Mouse (Mus musculus): Measurements from ENCODE around the gene Gngt1. TPM values are rescaled to one million over a fixed set of nuclear protein-coding genes. Genes with fewer than 3 reads are reported as not detected.

Gene Gngt1
- total and polyA plus RNA-seq, 3 experiments = 0.27 TPM; not detected in 2

DNA sequence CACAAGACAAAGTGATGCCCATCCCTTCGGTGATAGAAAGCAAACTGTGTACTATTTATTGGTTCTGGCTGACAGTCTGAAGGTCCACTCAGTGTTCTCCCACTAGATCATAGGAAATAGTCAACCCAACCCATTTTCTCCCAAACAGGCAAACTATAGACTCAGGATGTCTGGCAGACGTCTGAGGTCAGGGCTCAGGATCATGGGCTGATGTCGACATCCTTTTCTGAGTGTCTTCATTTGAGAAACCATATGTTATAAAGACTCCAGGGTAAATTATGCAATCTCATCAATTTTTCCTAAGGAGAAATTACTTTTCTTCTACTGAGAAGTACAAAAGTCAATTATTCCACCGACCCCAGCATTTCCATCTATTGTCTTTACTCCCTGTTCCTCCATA, 4.5 kb downstream of the Gngt1 start:
- Histone ChIP-seq H3K36me3 (replicated peaks) (no peaks in the 10 kb centered on the region), H3K9me3 (replicated peaks) (no peaks in the 10 kb centered on the region), H3K27me3 (ENCODE audit: insufficient read depth, low read length) (no peaks in the 10 kb centered on the region), H3K4me3 (ENCODE audit: low read depth, low read length) (no peak overlapping the region), H3K4me1 (ENCODE audit: insufficient read depth, low read depth, low read length) (no peaks in the 10 kb centered on the region)
- TF ChIP-seq CTCF (IDR thresholded peaks at IDR 0.05; ENCODE audit: low read depth, low read length) = no peak
- DNase-seq (ENCODE audit: low spot score) = no peak
- ATAC-seq (ENCODE audit: extremely low read depth, insufficient number of reproducible peaks, low FRiP score, poor library complexity, severe bottlenecking) = no peak

DNA sequence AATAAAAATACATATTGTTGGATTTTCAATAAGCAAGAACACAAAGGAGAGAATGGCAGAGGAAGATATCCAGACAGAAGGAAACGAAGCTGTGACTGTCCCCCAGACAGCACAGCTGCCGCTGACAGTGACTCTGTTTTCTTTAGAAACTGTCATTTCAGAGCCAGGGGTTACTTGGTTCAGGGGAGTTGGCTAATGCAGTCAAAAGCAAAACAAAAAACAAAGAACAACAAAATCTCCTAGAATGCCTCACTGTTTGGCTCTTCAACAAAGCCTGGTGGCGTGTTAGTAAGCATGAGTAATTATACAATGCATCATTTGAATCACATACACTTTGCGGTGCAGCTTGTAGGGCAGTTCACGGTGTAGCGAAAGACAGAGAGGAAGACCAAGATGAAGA, 5.7 kb downstream of the Gngt1 start:
- Histone ChIP-seq H3K4me1 (ENCODE audit: insufficient read depth, low read depth, low read length) (no peaks in the 10 kb centered on the region), H3K4me3 (ENCODE audit: low read depth, low read length) (no peak overlapping the region), H3K36me3 (replicated peaks) (no peaks in the 10 kb centered on the region), H3K27me3 (ENCODE audit: insufficient read depth, low read length) (peaks cover 4% of the 10 kb centered on the region; the same call in 1 of the 2 replicates), H3K9me3 (replicated peaks) (no peaks in the 10 kb centered on the region)
- TF ChIP-seq CTCF (IDR thresholded peaks at IDR 0.05; ENCODE audit: low read depth, low read length) (no peak), GATA2 (IDR thresholded peaks at IDR 0.05; ENCODE audit: borderline replicate concordance, low read depth, low read length) (no peak), TAL1 (conservative IDR thresholded peaks at IDR 0.05; ENCODE audit: low read depth, low read length) (no peak), GATA1 (IDR thresholded peaks at IDR 0.05; ENCODE audit: borderline replicate concordance, low read length) (no peak), POLR2AphosphoS5 (IDR thresholded peaks at IDR 0.05; ENCODE audit: insufficient replicate concordance, low read depth, low read length) (no peak)
- ATAC-seq (ENCODE audit: extremely low read depth, insufficient number of reproducible peaks, low FRiP score, poor library complexity, severe bottlenecking) (no peak), DNase-seq (ENCODE audit: low spot score) (no peak)

DNA sequence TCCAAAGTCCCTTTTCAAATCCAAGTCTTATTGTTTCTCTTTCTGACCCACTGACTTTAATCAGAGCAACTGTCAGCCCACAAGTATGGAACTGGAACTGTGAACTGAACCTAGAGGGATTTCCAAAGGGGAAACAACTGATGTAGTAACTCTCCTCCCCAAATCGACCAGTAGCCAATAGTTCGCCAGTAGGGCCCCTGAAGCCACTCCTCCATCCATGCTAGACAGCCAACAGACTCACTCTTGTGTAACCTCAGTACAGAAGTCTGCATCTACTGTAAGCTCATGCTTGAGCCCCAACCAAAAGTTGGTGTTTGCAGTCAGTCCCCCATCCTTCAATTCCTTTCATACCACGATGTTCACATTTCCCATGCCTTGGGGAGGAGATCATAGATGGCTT, 7.1 kb downstream of the Gngt1 start:
- ATAC-seq (ENCODE audit: extremely low read depth, insufficient number of reproducible peaks, low FRiP score, poor library complexity, severe bottlenecking) = no peak
- Histone ChIP-seq H3K4me3 (ENCODE audit: low read depth, low read length) (no peak overlapping the region), H3K36me3 (replicated peaks) (no peaks in the 10 kb centered on the region), H3K27me3 (ENCODE audit: insufficient read depth, low read length) (peaks cover 4% of the 10 kb centered on the region; the same call in 1 of the 2 replicates), H3K4me1 (ENCODE audit: insufficient read depth, low read depth, low read length) (no peaks in the 10 kb centered on the region), H3K9me3 (replicated peaks) (no peaks in the 10 kb centered on the region)
- DNase-seq (ENCODE audit: low spot score) = no peak
- TF ChIP-seq GATA1 (IDR thresholded peaks at IDR 0.05; ENCODE audit: borderline replicate concordance, low read length) (no peak), GATA2 (IDR thresholded peaks at IDR 0.05; ENCODE audit: borderline replicate concordance, low read depth, low read length) (no peak), POLR2AphosphoS5 (IDR thresholded peaks at IDR 0.05; ENCODE audit: insufficient replicate concordance, low read depth, low read length) (no peak), TAL1 (conservative IDR thresholded peaks at IDR 0.05; ENCODE audit: low read depth, low read length) (no peak), CTCF (IDR thresholded peaks at IDR 0.05; ENCODE audit: low read depth, low read length) (no peak)

DNA sequence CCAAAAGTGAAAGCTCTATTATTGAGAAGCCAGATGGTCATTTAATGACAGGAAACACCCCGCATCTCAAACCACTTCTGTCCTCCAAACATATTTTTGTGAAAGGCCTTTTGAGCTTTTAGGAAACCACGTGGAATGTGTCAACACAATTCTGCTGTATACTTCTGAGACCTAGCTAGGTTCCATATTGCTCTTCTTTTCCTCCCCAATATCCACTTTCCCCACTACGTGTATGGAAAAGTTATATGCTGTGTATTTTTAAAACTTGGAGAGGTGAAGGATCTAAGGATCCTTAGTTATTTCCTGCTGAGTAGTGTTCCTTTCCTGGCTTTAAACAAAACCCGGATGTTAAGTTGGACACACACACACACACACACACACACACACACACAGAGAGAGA, 9.9 kb downstream of the Gngt1 start:
- Histone ChIP-seq H3K36me3 (replicated peaks) (no peaks in the 10 kb centered on the region), H3K4me3 (ENCODE audit: low read depth, low read length) (no peak overlapping the region), H3K27me3 (ENCODE audit: insufficient read depth, low read length) (peaks cover 4% of the 10 kb centered on the region; the same call in 1 of the 2 replicates), H3K9me3 (replicated peaks) (no peaks in the 10 kb centered on the region), H3K4me1 (ENCODE audit: insufficient read depth, low read depth, low read length) (no peaks in the 10 kb centered on the region)
- no peak for TF ChIP-seq TAL1 (conservative IDR thresholded peaks at IDR 0.05; ENCODE audit: low read depth, low read length)
- TF ChIP-seq GATA1 (IDR thresholded peaks at IDR 0.05; ENCODE audit: borderline replicate concordance, low read length) = no peak
- no peak for TF ChIP-seq CTCF (IDR thresholded peaks at IDR 0.05; ENCODE audit: low read depth, low read length)
- no peak for TF ChIP-seq POLR2AphosphoS5 (IDR thresholded peaks at IDR 0.05; ENCODE audit: insufficient replicate concordance, low read depth, low read length)
- TF ChIP-seq GATA2 (IDR thresholded peaks at IDR 0.05; ENCODE audit: borderline replicate concordance, low read depth, low read length) = no peak
- ATAC-seq (ENCODE audit: extremely low read depth, insufficient number of reproducible peaks, low FRiP score, poor library complexity, severe bottlenecking) = no peak
- DNase-seq (ENCODE audit: low spot score) = no peak

DNA sequence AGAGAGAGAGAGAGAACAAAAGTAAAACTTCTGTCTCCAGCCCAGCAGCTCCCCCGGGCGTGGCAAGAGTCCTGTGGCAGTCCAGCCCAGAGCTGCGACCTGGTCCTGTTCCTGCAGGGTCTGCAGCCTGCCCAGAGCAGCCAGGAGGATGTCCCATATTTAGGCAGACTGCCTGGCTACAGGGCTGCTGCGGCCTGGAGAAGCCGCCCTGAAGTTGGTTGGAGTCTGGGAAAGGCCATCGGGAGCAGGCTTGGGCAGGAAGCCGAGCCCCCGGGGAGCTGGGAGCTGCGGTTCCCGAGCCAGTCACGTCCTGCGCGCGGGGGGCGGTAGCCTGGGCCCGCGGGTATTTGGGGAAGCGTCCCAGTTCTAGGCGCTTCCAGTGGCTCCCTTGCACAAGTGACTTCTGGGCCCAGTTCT, 10.3 kb downstream of the Gngt1 start, which contains the start of gene Gng11:
Gng11 (plus strand) TSS at position 15 of the 417 bp plus-strand sequence.
- Histone ChIP-seq H3K9me3 (replicated peaks) (no peaks in the 10 kb centered on the region), H3K4me3 (ENCODE audit: low read depth, low read length) (no peak within 1 kb of the TSS), H3K4me1 (ENCODE audit: insufficient read depth, low read depth, low read length) (no peaks in the 10 kb centered on the region), H3K27me3 (ENCODE audit: insufficient read depth, low read length) (peaks cover 4% of the 10 kb centered on the region; the same call in 1 of the 2 replicates), H3K36me3 (replicated peaks) (no peaks in the 10 kb centered on the region)
- DNase-seq (ENCODE audit: low spot score) (no peak), ATAC-seq (ENCODE audit: extremely low read depth, insufficient number of reproducible peaks, low FRiP score, poor library complexity, severe bottlenecking) (no peak)
- TF ChIP-seq CTCF (IDR thresholded peaks at IDR 0.05; ENCODE audit: low read depth, low read length) (no peak), GATA2 (IDR thresholded peaks at IDR 0.05; ENCODE audit: borderline replicate concordance, low read depth, low read length) (no peak), TAL1 (conservative IDR thresholded peaks at IDR 0.05; ENCODE audit: low read depth, low read length) (no peak), POLR2AphosphoS5 (IDR thresholded peaks at IDR 0.05; ENCODE audit: insufficient replicate concordance, low read depth, low read length) (no peak), GATA1 (IDR thresholded peaks at IDR 0.05; ENCODE audit: borderline replicate concordance, low read length) (no peak)

DNA sequence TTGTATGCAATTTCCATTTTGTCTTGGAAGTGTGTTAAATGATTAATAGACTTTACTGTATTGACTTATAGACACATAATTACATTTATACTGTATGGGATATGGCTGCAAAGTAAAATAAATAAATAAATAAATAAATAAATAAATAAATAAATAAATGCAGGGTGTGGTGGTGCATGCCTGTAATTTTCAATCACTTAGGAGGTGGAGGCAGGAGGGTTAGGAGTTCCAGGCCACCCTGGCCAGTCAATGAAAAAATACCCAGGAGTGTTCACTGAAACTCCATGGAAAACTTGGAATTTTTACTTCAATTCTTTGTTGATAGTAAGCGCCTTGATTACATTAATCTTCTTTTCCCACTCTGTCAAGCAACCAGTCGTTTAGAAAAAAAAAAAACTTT, 11.2 kb downstream of the Gngt1 start:
- no peaks in the 10 kb centered on the region for H3K4me1 ChIP-seq (ENCODE audit: insufficient read depth, low read depth, low read length)
- DNase-seq (ENCODE audit: low spot score) = no peak
- ATAC-seq (ENCODE audit: extremely low read depth, insufficient number of reproducible peaks, low FRiP score, poor library complexity, severe bottlenecking) = no peak
- H3K9me3 ChIP-seq (replicated peaks) = no peaks in the 10 kb centered on the region
- peaks cover 4% of the 10 kb centered on the region; the same call in 1 of the 2 replicates for H3K27me3 ChIP-seq (ENCODE audit: insufficient read depth, low read length)
- H3K36me3 ChIP-seq (replicated peaks) = no peaks in the 10 kb centered on the region
- no peak overlapping the region for H3K4me3 ChIP-seq (ENCODE audit: low read depth, low read length)
- no peak for TF ChIP-seq CTCF (IDR thresholded peaks at IDR 0.05; ENCODE audit: low read depth, low read length)
- no peak for TF ChIP-seq GATA1 (IDR thresholded peaks at IDR 0.05; ENCODE audit: borderline replicate concordance, low read length)
- no peak for TF ChIP-seq TAL1 (conservative IDR thresholded peaks at IDR 0.05; ENCODE audit: low read depth, low read length)
